Mouse (Mus musculus) gastrocnemius, adult 2 months (tissue): ENCODE results near the gene Vmn1r45. TPM values are rescaled to one million over a fixed set of nuclear protein-coding genes. Genes with fewer than 3 reads are reported as not detected.
"Not testable (repeated sequence)": the region's sequence is repeated elsewhere in the genome, so short reads cannot be mapped to it uniquely, and the experiment has no call there.

Experiments
- DNase-seq: peaks from one replicate; pipeline ENCODE4 v3.0.0; 2022
- H3K27ac ChIP-seq: fragments of 200-600 bp; 2 replicates; pipeline ENCODE4 v1.8.1; 2022; ENCODE audit warnings: mild to moderate bottlenecking
- H3K4me3 ChIP-seq: fragments of 200-600 bp; 2 replicates; pipeline ENCODE4 v1.8.1; 2022; ENCODE audit warnings: mild to moderate bottlenecking, moderate library complexity
- CTCF ChIP-seq: fragments of 200-600 bp; IDR thresholded peaks from 2 replicates; pipeline ENCODE4 v1.8.1; 2022; ENCODE audit warnings: antibody characterized with exemption, mild to moderate bottlenecking, moderate library complexity
- intact Hi-C: fragments of 180-260 bp; cut with DNase I; formaldehyde crosslinking; loops from one replicate; pipeline ENCODE4 v1.15.1; 2025
- long read RNA-seq, 2 experiments: library from polyadenylated mRNA; stranded (forward); transcript quantifications; one replicate each; pipeline ENCODE4 v2.0.0; 2021
- total RNA-seq, 2 experiments: library from RNA; stranded (reverse); gene quantifications; 2 replicates each; pipeline ENCODE4 v1.2.3; 2021

The Vmn1r45 gene
- total RNA-seq, result not detected
- long read RNA-seq, experiment 1, result 0 reads
- long read RNA-seq, experiment 2, result 0 reads

- H3K4me3 ChIP-seq, intact Hi-C loops, DNase-seq, H3K27ac ChIP-seq: not testable (repeated sequence)
Measured at GRCm38 (mm10) chr6:89940498-89940897, at the start of gene Vmn1r45. Gene Vmn1r45, minus strand, starts transcription at chr6:89940598.

- no peak overlapping the region for H3K4me3 ChIP-seq
- no peak; the same call in 1 of the 2 replicates for TF ChIP-seq CTCF
- H3K27ac ChIP-seq, result no peak overlapping the region
- no peak for DNase-seq
- intact Hi-C loops, result no loop called here
Measured at GRCm38 (mm10) chr6:89985989-89986388, 45.6 kb upstream of the Vmn1r45 start.

DNA sequence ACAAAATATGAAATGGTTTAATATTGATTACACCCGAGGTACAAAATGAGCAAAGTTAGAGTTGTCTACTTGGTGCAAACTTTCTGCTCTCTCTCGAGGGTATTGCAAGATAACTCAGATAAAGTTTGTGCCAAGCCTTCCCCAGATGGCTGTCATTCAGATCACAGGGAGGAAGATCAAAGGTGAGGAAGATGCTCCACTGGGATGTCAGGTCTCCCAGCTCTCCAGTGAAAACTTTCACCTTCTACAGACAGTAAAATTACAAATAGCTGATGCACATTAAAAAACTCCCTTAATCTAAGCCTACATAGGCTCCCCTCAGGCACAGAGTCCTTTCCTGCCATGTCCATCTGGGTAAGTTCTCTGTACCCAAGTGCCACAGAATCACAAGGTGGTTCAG lies 28.6 kb upstream of the Vmn1r45 start, which contains the start of gene Vmn1r46:
Vmn1r46 (plus strand) TSS at position 301 of the 400 bp plus-strand sequence.
- intact Hi-C loops, result no loop called here
- Histone ChIP-seq H3K27ac (no peak within 1 kb of the TSS), H3K4me3 (no peak within 1 kb of the TSS)
- no peak for TF ChIP-seq CTCF
- DNase-seq, result no peak

GRCm38 (mm10) chr6:89966341-89966740 lies 25.9 kb upstream of the Vmn1r45 start:
- no peak for DNase-seq
- no peak overlapping the region for H3K4me3 ChIP-seq
- no peak overlapping the region for H3K27ac ChIP-seq
- intact Hi-C loops, result no loop called here
- no peak for TF ChIP-seq CTCF

DNA sequence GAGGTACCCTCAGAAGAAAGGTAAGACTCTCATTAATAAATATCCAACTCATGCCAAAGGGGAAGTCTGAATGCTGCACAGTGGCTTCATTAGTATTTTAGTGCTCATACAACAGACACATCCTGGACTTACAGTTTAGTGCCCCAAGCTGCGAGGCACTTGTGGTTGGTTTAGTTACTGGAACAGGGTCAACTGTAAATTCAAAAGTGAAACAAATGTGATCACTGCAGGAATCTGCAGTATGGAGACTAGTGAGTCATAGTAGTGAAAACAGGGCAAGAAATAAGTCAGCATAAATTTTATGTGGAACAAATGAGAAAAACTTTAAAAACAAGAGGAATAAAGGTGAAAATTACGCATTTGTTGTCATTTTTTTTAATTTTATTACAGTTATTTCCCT lies 13.2 kb upstream of the Vmn1r45 start:
- Histone ChIP-seq H3K4me3 (no peak overlapping the region), H3K27ac (no peak overlapping the region)
- DNase-seq, result no peak
- no peak for TF ChIP-seq CTCF
- intact Hi-C loops, result loop anchor here (5.0 kb wide), 1 partner anchor 189 kb away; no protein-coding TSS in a partner anchor

DNA sequence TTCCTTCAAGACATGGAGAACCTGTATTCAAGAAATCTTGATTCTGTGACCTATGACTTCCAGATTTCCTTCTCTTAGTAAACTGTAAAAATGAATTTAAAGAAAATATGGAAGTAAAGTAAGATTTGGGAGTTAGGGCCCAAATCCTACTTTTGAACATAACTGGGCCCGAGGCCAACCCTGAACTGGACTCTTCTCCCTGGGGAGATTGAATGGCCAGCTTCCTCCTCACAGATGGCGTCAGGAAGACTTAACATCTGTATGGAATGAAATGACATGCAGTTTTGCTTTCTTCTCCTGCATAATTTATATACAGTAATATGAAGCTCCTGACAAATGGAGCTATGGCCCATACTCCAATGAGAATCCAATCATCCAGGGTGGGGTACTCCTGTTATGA lies 528 bp upstream of the Vmn1r45 start:
- no peak for TF ChIP-seq CTCF
- intact Hi-C loops, result no loop called here
- H3K4me3 ChIP-seq, result no peak overlapping the region

GRCm38 (mm10) chr6:89883812-89884211 lies 56.6 kb downstream of the Vmn1r45 start:
- no peak for TF ChIP-seq CTCF
- H3K27ac ChIP-seq, result no peak overlapping the region

More for the DNA sequence above, 528 bp upstream of the Vmn1r45 start:
- H3K27ac ChIP-seq, result no peak overlapping the region
- DNase-seq, result no peak

DNA sequence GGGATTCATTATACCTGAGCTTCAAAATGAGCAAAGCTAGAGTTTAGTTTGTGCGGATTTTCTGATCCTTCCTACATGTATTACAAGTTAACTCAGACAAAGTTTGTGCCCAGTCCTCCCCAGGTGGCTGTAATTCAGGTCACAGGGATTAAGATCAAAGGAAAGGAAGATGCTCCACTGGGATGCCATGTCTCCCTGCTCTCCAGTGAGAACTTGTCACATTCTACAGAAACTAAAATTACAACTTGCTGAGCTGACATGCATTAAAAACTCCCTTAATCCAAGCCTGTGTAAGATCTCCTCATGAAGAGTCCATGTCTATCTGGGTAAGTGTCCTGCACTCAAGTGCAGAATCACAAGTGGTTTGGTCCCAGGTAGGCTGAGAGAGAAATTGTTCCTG lies 57.0 kb downstream of the Vmn1r45 start, which contains the start of gene Vmn1r44:
Vmn1r44 (plus strand) TSS at position 301 of the 400 bp plus-strand sequence.
- intact Hi-C loops, result no loop called here
- H3K4me3 ChIP-seq, result no peak within 1 kb of the TSS
- no peak within 1 kb of the TSS for H3K27ac ChIP-seq
- DNase-seq, result no peak
- TF ChIP-seq CTCF, result no peak

More at GRCm38 (mm10) chr6:89883812-89884211, 56.6 kb downstream of the Vmn1r45 start:
- DNase-seq, result no peak
- H3K4me3 ChIP-seq, result no peak overlapping the region
- intact Hi-C loops, result no loop called here

Other genes with a start within 250 kb of the Vmn1r45 start
- gene Vmn1r40, start 233.1 kb downstream of the Vmn1r45 start, total RNA-seq, result not detected
- gene Vmn1r41, start 199.8 kb downstream of the Vmn1r45 start, total RNA-seq, result not detected
- gene Vmn1r42, start 64.2 kb downstream of the Vmn1r45 start, total RNA-seq, result not detected
- not detected for gene Vmn1r43, start 64.2 kb downstream of the Vmn1r45 start, total RNA-seq
- gene Vmn1r44, start 56.9 kb downstream of the Vmn1r45 start, total RNA-seq, result not detected
- not detected for gene Vmn1r46, start 28.7 kb upstream of the Vmn1r45 start, total RNA-seq
- not detected for gene Vmn1r47, start 75.5 kb upstream of the Vmn1r45 start, total RNA-seq
- gene Vmn1r48, start 96.2 kb upstream of the Vmn1r45 start, total RNA-seq, result not detected
- gene Vmn1r49, start 137.9 kb upstream of the Vmn1r45 start, total RNA-seq, result not detected
- gene Vmn1r50, start 160.8 kb upstream of the Vmn1r45 start, total RNA-seq, result not detected
- not detected for gene Vmn1r51, start 182.0 kb upstream of the Vmn1r45 start, total RNA-seq
- gene Vmn1r52, start 234.2 kb upstream of the Vmn1r45 start, total RNA-seq, result not detected